Mouse (Mus musculus) naive thymus-derived CD4-positive, alpha-beta T cell, adult 5 months (primary cell): ENCODE data around the gene Pla2g2d. TPM values are rescaled to one million over a fixed set of nuclear protein-coding genes. Genes with fewer than 3 reads are reported as not detected.

Experiments
- polyA plus RNA-seq: library from polyadenylated mRNA; unstranded; fragments of 100-300 nt; shearing (Covaris generic); gene quantifications from one replicate; pipeline ENCODE4 v1.2.1, GENCODE M21; 2017

Pla2g2d gene
- polyA plus RNA-seq: not detected

DNA sequence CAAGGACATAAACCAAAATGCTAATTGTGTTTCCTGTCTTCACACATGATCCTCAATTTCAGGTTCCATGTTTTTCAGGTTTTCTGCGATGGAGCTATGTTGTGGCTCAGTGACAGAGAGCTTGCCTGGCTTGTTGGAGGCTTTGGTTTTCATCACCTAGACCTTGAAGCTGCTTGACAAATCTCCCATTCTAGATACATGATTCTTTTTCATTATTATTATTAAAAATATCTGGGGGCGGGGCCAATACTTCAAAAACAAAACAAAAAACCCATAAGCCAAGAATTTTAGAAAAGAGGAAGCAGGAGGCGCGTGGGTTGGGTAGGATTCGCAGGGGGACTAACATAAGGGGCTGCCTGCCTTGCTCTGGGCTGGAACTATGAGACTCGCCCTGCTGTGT is at the start of gene Pla2g2d:
Pla2g2d (plus strand) TSS at position 301 of the 400 bp plus-strand sequence.

DNA sequence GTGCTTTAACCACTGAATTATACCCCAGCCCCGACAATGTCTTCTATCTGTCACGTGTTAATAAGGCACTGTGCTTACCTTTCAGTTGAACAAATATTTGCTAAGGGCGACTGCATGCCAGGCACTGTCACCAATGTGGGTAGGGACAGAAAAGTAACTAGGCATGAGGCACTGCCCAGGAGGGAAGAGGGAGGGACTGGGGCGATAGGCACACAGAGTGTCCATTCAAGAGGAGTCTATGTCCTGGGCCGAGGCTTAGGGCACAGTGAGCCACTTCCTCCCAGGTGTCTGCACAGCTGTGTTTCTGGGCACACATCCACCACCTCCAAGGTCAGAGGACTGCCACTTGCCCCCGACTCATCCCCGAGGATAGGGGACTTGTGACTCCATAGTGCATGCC is 38.5 kb upstream of the Pla2g2d start, which contains the start of gene Ubxn10:
Ubxn10 (minus strand) TSS at position 137 of the 400 bp plus-strand sequence.

GRCm38 (mm10) chr4:138757416-138757815 is 18.1 kb upstream of the Pla2g2d start, which contains the start of gene Pla2g2f:
TSS of gene Pla2g2f (minus strand) at chr4:138757626.

Other genes with a start within 250 kb of the Pla2g2d start
- not detected for gene Vwa5b1, start 139.9 kb upstream of the Pla2g2d start, polyA plus RNA-seq
- not detected for gene Pla2g2c, start 50.9 kb upstream of the Pla2g2d start, polyA plus RNA-seq
- not detected for gene Ubxn10, start 38.6 kb upstream of the Pla2g2d start, polyA plus RNA-seq
- gene Pla2g2f, start 18.1 kb upstream of the Pla2g2d start, polyA plus RNA-seq: not detected
- not detected for gene Pla2g5, start 87.7 kb downstream of the Pla2g2d start, polyA plus RNA-seq
- gene Gm13030, start 98.2 kb downstream of the Pla2g2d start, polyA plus RNA-seq: not detected
- gene Pla2g2e, start 102.2 kb downstream of the Pla2g2d start, polyA plus RNA-seq: not detected
- gene Otud3, start 138.2 kb downstream of the Pla2g2d start, polyA plus RNA-seq: 9.4 TPM
- gene Rnf186, start 191.4 kb downstream of the Pla2g2d start, polyA plus RNA-seq: not detected
- 34.6 TPM for gene Tmco4, start 197.2 kb downstream of the Pla2g2d start, polyA plus RNA-seq